Mouse (Mus musculus) embryonic fibroblast, embryonic 13.5 days (primary cell): ENCODE measurements around the gene Gm12184.

Experiments used
- CTCF ChIP-seq: IDR thresholded peaks from 2 replicates; pipeline ENCODE4 v1.5.1; 2011; ENCODE audit warnings: mild to moderate bottlenecking, control low read depth, low read length, moderate library complexity, borderline replicate concordance; ENCODE audit not compliant: insufficient read depth
- POLR2A ChIP-seq: IDR thresholded peaks from 2 replicates; pipeline ENCODE4 v1.6.1; 2011; ENCODE audit warnings: low read depth, mild to moderate bottlenecking, control low read depth, low read length, moderate library complexity

- TF ChIP-seq POLR2A (no peak), CTCF (no peak)
Observed at GRCm38 (mm10) chr11:48841213-48841612, 14.8 kb upstream of the Gm12184 start.
